Mouse (Mus musculus) embryo, embryonic 9.5 days (tissue): ENCODE data around the gene Ccdc110.

Experiments used
- DNase-seq: peaks from one replicate; pipeline ENCODE4 v3.0.0-alpha.2; 2017; ENCODE audit errors: extremely low spot score

Gene Ccdc110

DNA sequence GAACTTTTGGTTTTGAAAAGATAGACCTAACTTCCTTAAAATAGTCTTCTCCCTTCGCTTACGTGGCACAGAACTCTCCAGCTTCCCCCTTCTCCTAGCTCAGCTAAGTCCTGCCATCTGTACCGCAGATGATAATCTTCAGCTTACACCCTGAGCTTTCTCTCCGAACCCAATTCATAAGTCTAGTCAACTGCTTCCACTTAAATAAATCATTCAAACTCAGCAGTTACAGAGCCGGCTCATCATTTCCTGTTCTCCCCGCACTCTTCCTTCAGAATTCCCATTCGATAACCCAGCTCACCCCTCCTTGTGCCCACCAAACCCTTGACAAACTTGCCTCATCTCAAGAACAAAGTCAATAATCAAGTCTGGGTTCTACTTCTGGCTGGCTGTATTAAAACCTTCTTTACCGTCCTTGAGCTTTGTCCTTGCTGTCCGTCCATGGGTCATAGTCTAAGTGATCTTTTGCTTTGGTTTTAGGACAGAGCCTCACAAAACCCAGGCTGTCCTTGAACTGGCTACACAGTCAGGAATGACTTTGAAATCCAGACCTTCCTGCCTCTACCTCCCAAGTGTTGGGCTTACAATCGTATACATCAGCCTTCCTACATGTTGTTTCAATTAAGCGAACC is 41.5 kb downstream of the Ccdc110 start:
- no peak for DNase-seq

GRCm38 (mm10) chr8:45986665-45987064 is 52.2 kb downstream of the Ccdc110 start:
- DNase-seq, result no peak

- no peak for DNase-seq
Observed at GRCm38 (mm10) chr8:45988189-45988588, 53.8 kb downstream of the Ccdc110 start.

DNA sequence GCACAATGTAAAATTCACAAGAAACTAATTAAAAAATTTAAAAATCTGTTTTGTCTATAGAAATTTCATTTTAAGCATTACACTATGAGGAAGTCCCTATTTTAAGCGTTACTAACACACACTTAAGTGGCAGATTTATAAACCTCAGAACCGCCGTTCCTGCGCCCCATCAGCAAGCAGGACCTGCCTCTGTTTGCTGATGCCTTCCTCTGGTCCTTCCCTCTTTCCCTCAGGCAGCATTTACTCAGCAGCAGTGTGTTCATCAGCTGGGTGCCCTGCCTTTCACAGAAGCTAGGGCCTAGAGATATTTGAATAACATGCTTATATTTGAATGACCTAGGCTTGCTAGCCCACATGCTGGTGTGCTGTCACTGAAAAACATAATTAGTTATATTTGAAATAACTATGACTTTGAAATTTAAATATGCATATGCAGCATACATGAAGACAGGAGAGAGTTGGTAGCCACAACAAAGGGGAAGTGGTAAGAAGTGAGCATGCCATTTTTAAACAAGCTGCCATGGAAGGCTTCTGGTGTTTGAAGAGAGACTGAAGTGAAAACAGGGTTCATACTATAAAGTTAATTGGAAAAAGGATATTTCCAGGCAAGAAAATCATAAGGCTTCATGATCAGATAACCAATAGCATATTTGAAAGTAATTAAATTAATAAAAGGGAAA is 56.4 kb downstream of the Ccdc110 start:
- no peak for DNase-seq
